Mouse (Mus musculus) lung, adult 2 months (tissue): Measurements from ENCODE around the gene Satb1.

Experiments
- CTCF ChIP-seq: fragments of 200-500 bp; IDR thresholded peaks from 2 replicates; pipeline ENCODE4 v1.5.1; 2011; ENCODE audit warnings: mild to moderate bottlenecking, low read length, control low read depth; ENCODE audit not compliant: insufficient read depth
- POLR2A ChIP-seq: fragments of 200-500 bp; IDR thresholded peaks from 2 replicates; pipeline ENCODE4 v1.6.1; 2011; ENCODE audit warnings: low read depth, mild to moderate bottlenecking, control low read depth, low read length, borderline replicate concordance; ENCODE audit errors: extremely low read depth

DNA sequence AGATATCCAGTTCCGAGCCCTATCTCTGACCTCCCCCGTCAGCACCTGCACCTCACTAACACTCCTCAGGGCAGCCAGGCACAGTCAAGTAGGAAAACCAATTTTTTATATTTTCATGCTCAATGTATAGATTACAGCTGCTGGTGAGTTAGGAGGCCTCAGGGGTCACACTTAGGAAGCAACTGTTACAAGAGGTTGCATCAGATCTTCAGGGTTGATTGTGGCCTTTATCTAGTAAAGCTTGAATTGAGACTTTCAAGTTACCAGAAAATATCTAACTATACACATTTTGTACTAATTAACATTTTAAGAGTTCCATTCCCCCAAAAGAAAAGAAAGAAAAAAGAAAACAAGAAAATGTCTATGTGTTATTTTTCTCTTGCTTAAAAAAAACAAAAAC is 47.0 kb downstream of the Satb1 start:
- TF ChIP-seq CTCF (no peak), POLR2A (no peak)
